ENCODE assay signal across 9 mouse cellular contexts in the genomic region with DNA sequence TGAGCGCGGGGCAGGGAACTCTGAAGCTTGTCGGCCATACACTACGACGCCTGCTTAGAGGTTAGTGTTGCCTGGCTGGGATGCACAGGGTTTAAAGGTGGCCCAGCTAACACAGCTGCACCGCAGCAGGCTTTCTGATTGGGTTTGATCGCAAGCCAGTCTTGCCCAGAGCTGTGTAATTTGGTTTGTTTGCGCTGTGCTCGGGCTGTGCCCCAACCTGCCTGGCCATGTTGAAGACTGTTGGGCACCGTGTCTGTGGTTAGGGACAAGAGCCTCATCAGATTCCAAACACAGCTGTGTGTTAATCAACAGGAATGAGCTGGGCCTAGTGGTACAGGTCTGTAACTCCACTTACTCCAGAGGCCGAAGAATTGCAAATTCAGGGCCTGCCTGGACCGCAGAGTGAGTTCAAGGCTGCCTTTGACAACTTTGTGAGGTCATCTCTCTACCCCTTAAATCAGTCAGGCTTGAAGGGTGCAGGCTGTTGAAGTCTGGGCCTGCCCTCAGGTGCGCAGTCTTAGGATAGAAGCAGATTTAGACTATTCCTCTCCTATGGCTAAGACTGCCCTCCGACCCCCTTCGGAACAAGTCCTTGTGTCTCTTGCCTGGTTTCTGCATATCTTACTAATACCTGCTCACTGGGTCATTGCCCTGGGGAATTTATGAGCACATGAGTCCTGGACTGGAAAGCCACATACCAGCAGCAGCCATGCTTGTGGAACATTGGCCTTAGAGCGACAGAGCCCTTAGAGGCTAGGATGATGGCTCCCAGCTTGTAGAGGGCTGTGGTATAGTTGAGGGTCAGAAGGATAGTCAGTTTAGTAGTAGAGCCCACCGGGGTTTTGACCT. TPM values are rescaled to one million over a fixed set of nuclear protein-coding genes. Genes with fewer than 3 reads are reported as not detected.
A peak's percentile ranks its signal among the peaks of the same experiment; 100 is the strongest.
DNase-seq lines count a peak whose midpoint lies in the region; ATAC-seq and TF ChIP-seq lines count a peak whose summit lies in the region.
"Had no signal": no experiment of that assay in that cellular context is flagged by ENCODE, and none has a peak within 500 bp of the region (broad histone marks: within the 10 kb centered on the region; RNA-seq: fewer than 3 reads in every experiment).

No protein-coding gene starts in this region.

- WGBS in heart, embryonic 13.5 days, result 87% methylated on average over 17 of the region's 17 CpGs
- 89% methylated on average over 17 of the region's 17 CpGs for WGBS in heart, postnatal 0 days
- 88% methylated on average over 17 of the region's 17 CpGs for WGBS in liver, embryonic 16.5 days (ENCODE audit: insufficient replicate concordance)

- H3K27me3 ChIP-seq in heart, embryonic 13.5 days (replicated peaks), result no peaks in the 10 kb centered on the region
- H3K27me3 ChIP-seq in Patski, result no peaks in the 10 kb centered on the region
- H3K27me3 ChIP-seq in heart, postnatal 0 days (ENCODE audit: control insufficient read depth, insufficient read depth, low read length), result no peaks in the 10 kb centered on the region
- no peaks in the 10 kb centered on the region for H3K27me3 ChIP-seq in liver, embryonic 16.5 days (ENCODE audit: control insufficient read depth, insufficient read depth, low read depth, low read length)

- no peak for TF ChIP-seq CTCF in Patski (IDR thresholded peaks at IDR 0.05)
- no peak for TF ChIP-seq CTCF in heart, postnatal 0 days (IDR thresholded peaks at IDR 0.05; ENCODE audit: low read depth)

- no peak for DNase-seq in heart, adult 8-10 months (ENCODE audit: low spot score)
- no peak for DNase-seq in Patski (ENCODE audit: low read depth, low spot score)
- no peak for DNase-seq in heart, postnatal 0 days (ENCODE audit: low spot score)
- no peak for DNase-seq in frontal cortex, postnatal 10 days (ENCODE audit: low spot score in 2 of 2)
- DNase-seq in frontal cortex, adult 2 months (ENCODE audit: extremely low spot score in 1 of 2, low spot score in 1 of 2), result no peak
- DNase-seq in T-cell, adult 2 months (ENCODE audit: low spot score), result no peak
- DNase-seq: right cerebral cortex, postnatal 25 days had no signal

- no peak overlapping the region for H3K4me3 ChIP-seq in heart, embryonic 13.5 days
- no peak overlapping the region for H3K4me3 ChIP-seq in heart, postnatal 0 days (ENCODE audit: low read depth, low read length)
- H3K4me3 ChIP-seq in liver, embryonic 16.5 days (ENCODE audit: low read depth, low read length), result no peak overlapping the region

- POLR2A ChIA-PET in Patski (lab: Charles Lee), result interaction anchor here (0.6 to 1.1 kb wide), 4 partner anchors 9 to 248 kb away, joined by 3 to 4 read pairs (median 4); partner anchors contain the start of gene Slc25a19

- peak overlapping the region; percentile 98 for H3K27ac ChIP-seq in heart, embryonic 13.5 days (replicated peaks)
- H3K27ac ChIP-seq in heart, postnatal 0 days (ENCODE audit: low read depth), result peak overlapping the region; percentile 9; the same call in 1 of the 2 replicates
- H3K27ac ChIP-seq in liver, embryonic 16.5 days (ENCODE audit: low read length), result peak overlapping the region; percentile 49

- H3K4me1 ChIP-seq in heart, embryonic 13.5 days, result peaks cover 73% of the 10 kb centered on the region
- H3K4me1 ChIP-seq in heart, postnatal 0 days (ENCODE audit: control insufficient read depth, insufficient read depth), result peaks cover 45% of the 10 kb centered on the region
- H3K4me1 ChIP-seq in liver, embryonic 16.5 days (ENCODE audit: control insufficient read depth, low read depth, low read length), result peaks cover 46% of the 10 kb centered on the region

- ATAC-seq in heart, embryonic 13.5 days (ENCODE audit: extremely low read depth, insufficient number of reproducible peaks, low FRiP score, low TSS enrichment), result no peak
- ATAC-seq in Patski, result peak; percentile 33
- ATAC-seq in heart, postnatal 0 days (ENCODE audit: insufficient read depth, low read depth), result no peak
- ATAC-seq in liver, embryonic 16.5 days (ENCODE audit: low read depth), result no peak

- in situ Hi-C loops in Patski (cut with MboI; ENCODE audit: low pct_unique_long_range_greater_than_20kb), result no loop called here

- no peaks in the 10 kb centered on the region for H3K9me3 ChIP-seq in heart, embryonic 13.5 days
- H3K9me3 ChIP-seq in heart, postnatal 0 days (replicated peaks; ENCODE audit: control insufficient read depth, low read length), result no peaks in the 10 kb centered on the region
- H3K9me3 ChIP-seq in liver, embryonic 16.5 days (replicated peaks; ENCODE audit: control insufficient read depth, low read length), result no peaks in the 10 kb centered on the region

- peak overlapping the region; percentile 64 for H3K9ac ChIP-seq in heart, embryonic 13.5 days
- no peak overlapping the region for H3K9ac ChIP-seq in heart, postnatal 0 days (replicated peaks; ENCODE audit: low read depth, low read length)
- H3K9ac ChIP-seq in liver, embryonic 16.5 days (ENCODE audit: low read depth, low read length), result no peak overlapping the region

- peaks cover 31% of the 10 kb centered on the region for H3K36me3 ChIP-seq in heart, embryonic 13.5 days
- H3K36me3 ChIP-seq in heart, postnatal 0 days (replicated peaks; ENCODE audit: control insufficient read depth, insufficient read depth, low read length), result peaks cover 15% of the 10 kb centered on the region; the same call in 1 of the 2 replicates
- no peaks in the 10 kb centered on the region for H3K36me3 ChIP-seq in liver, embryonic 16.5 days (ENCODE audit: control insufficient read depth, insufficient read depth)

- TF ChIP-seq EP300 in heart, postnatal 0 days (IDR thresholded peaks at IDR 0.05; ENCODE audit: low read depth), result no peak

- CTCF ChIA-PET in Patski (lab: Charles Lee), result interaction anchor here (1.3 to 1.4 kb wide), 2 partner anchors 34 to 55 kb away, joined by 3 read pairs; no protein-coding TSS in a partner anchor

- H3K4me2 ChIP-seq in heart, embryonic 13.5 days, result no peak overlapping the region
- no peak overlapping the region for H3K4me2 ChIP-seq in heart, postnatal 0 days (ENCODE audit: low read depth, low read length)
- no peak overlapping the region for H3K4me2 ChIP-seq in liver, embryonic 16.5 days (ENCODE audit: low read depth, low read length)

RNA-seq across cellular contexts. Expression of gene Tmem94, which starts 12.5 kb away (rescaled TPM):
- 34.3 and 39.4 TPM in 2 replicates for polyA plus RNA-seq in heart, embryonic 13.5 days (2015; fragmentation: Nextera tagmentation; extraction: Ambion mirVana)
- 100 to 1,000 TPM in 2 of 4 experiments, 10 to 100 TPM in 2; 96.2 to 103 (median 100) TPM for total RNA-seq in heart, adult 8-10 months (2022)
- polyA plus RNA-seq in Patski (2021), result 44.3 TPM
- 56.9 and 65.0 TPM in 2 replicates for total RNA-seq in heart, postnatal 0 days (2014; rRNA removed; ENCODE audit: low replicate concordance)
- polyA plus RNA-seq in heart, postnatal 0 days (2015; fragmentation: Nextera tagmentation; extraction: Ambion mirVana), result 32.5 and 34.0 TPM in 2 replicates
- 8.9 and 10.4 TPM in 2 replicates for polyA plus RNA-seq in liver, embryonic 16.5 days (2015; fragmentation: Nextera tagmentation; extraction: Ambion mirVana)
- 49.7 and 57.3 TPM in 2 replicates for polyA plus RNA-seq in frontal cortex, adult 2 months (2012; rRNA removed)

RNA-seq across cellular contexts. Expression of gene Caskin2, which starts 35.7 kb away (rescaled TPM):
- 20.0 and 20.1 TPM in 2 replicates for polyA plus RNA-seq in heart, embryonic 13.5 days (2015; fragmentation: Nextera tagmentation; extraction: Ambion mirVana)
- 10 to 100 TPM; 40.3 to 48.2 (median 44.7) TPM for total RNA-seq in heart, adult 8-10 months (2022)
- 29.7 TPM for polyA plus RNA-seq in Patski (2021)
- total RNA-seq in heart, postnatal 0 days (2014; rRNA removed; ENCODE audit: low replicate concordance), result 62.1 and 107 TPM in 2 replicates
- polyA plus RNA-seq in heart, postnatal 0 days (2015; fragmentation: Nextera tagmentation; extraction: Ambion mirVana), result 12.6 and 14.2 TPM in 2 replicates
- 5.1 and 6.1 TPM in 2 replicates for polyA plus RNA-seq in liver, embryonic 16.5 days (2015; fragmentation: Nextera tagmentation; extraction: Ambion mirVana)
- polyA plus RNA-seq in frontal cortex, adult 2 months (2012; rRNA removed), result 25.8 and 29.3 TPM in 2 replicates

RNA-seq across cellular contexts. Expression of gene Tsen54, which starts 36.8 kb away (rescaled TPM):
- 24.4 and 27.5 TPM in 2 replicates for polyA plus RNA-seq in heart, embryonic 13.5 days (2015; fragmentation: Nextera tagmentation; extraction: Ambion mirVana)
- 1 to 10 TPM; 6.9 to 8.8 (median 7.5) TPM for total RNA-seq in heart, adult 8-10 months (2022)
- polyA plus RNA-seq in Patski (2021), result 52.3 TPM
- 35.5 and 58.5 TPM in 2 replicates for total RNA-seq in heart, postnatal 0 days (2014; rRNA removed; ENCODE audit: low replicate concordance)
- 14.8 and 17.7 TPM in 2 replicates for polyA plus RNA-seq in heart, postnatal 0 days (2015; fragmentation: Nextera tagmentation; extraction: Ambion mirVana)
- 10.2 and 12.4 TPM in 2 replicates for polyA plus RNA-seq in liver, embryonic 16.5 days (2015; fragmentation: Nextera tagmentation; extraction: Ambion mirVana)
- 15.6 and 16.8 TPM in 2 replicates for polyA plus RNA-seq in frontal cortex, adult 2 months (2012; rRNA removed)

RNA-seq across cellular contexts. Expression of gene Llgl2, which starts 46.1 kb away (rescaled TPM):
- polyA plus RNA-seq in heart, embryonic 13.5 days (2015; fragmentation: Nextera tagmentation; extraction: Ambion mirVana), result 18.9 and 19.0 TPM in 2 replicates
- 10 to 100 TPM; 15.7 to 31.8 (median 20.3) TPM for total RNA-seq in heart, adult 8-10 months (2022)
- 163 TPM for polyA plus RNA-seq in Patski (2021)
- 49.8 and 85.5 TPM in 2 replicates for total RNA-seq in heart, postnatal 0 days (2014; rRNA removed; ENCODE audit: low replicate concordance)
- 12.7 and 14.1 TPM in 2 replicates for polyA plus RNA-seq in heart, postnatal 0 days (2015; fragmentation: Nextera tagmentation; extraction: Ambion mirVana)
- 14.4 and 15.6 TPM in 2 replicates for polyA plus RNA-seq in liver, embryonic 16.5 days (2015; fragmentation: Nextera tagmentation; extraction: Ambion mirVana)
- 2.8 and 3.2 TPM in 2 replicates for polyA plus RNA-seq in frontal cortex, adult 2 months (2012; rRNA removed)

Comparison
In these comparisons a context has a peak if more than half of its experiments do, and no peak if none do; other contexts are left out.
1. H3K27ac ChIP-seq: peak in every context shown above with its lines; median percentile 98 in heart, embryonic 13.5 days; 49 in liver, embryonic 16.5 days; 9 in heart, postnatal 0 days.